Mouse (Mus musculus): ENCODE results near the gene Plxdc2. TPM values are rescaled to one million over a fixed set of nuclear protein-coding genes. Genes with fewer than 3 reads are reported as not detected.

Gene Plxdc2
- 9.7 and 12.3 TPM in 2 replicates for polyA plus RNA-seq (2014; fragmentation: Nextera tagmentation; extraction: Ambion mirVana)

DNA sequence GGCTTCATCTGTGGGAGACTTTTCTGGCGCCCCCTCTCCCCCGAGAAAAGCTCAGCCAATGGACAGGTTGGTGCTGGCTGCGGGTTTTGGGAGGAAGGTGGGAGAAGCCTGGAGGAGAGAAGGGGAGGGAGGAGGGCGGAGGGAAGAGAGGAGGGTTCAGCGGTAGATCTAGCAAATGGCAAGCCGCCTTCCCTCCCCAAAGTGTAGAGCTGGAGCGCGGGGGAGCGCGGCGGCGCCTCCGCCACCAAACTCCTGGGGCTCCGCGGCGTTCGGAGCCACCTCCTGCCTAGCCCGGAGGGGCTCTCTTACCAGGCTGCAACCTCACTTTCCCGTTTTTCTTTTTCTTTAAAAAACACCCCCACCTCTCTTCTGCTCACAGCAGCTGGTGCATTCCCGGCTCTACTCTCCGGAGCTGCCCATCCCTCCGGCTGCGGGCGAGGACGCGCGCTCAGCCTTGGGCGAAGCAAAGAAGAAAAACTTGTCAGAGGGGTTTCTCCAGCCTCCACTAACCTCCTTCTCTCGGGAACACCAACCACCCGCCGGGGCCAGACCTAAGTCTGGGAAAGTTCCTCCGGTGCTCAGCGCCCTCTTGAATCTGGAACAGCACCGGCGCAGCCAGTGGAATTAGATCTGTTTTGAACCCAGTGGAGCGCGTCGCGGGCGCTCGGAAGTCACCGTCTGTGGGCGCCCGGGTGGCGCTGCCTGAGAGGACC, at the start of gene Plxdc2:
TSS of gene Plxdc2 (plus strand) at position 199 of the 713 bp plus-strand sequence.
- Histone ChIP-seq H3K9ac (ENCODE audit: low read length) (peak within 1 kb of the TSS; percentile 64), H3K27me3 (replicated peaks; ENCODE audit: control insufficient read depth, insufficient read depth, low read length) (peaks cover 10% of the 10 kb centered on the region; the same call in 1 of the 2 replicates), H3K4me1 (ENCODE audit: control insufficient read depth, insufficient read depth, low read length) (0 out of 2 replicates have a peak, but pooled peaks cover 10% of the 10 kb centered on the region), H3K4me2 (ENCODE audit: low read length) (peak within 1 kb of the TSS; percentile 88), H3K27ac (ENCODE audit: low read depth, low read length) (peak within 1 kb of the TSS; percentile 69), H3K4me3 (ENCODE audit: low read depth, low read length) (peak within 1 kb of the TSS; percentile 65), H3K36me3 (ENCODE audit: control insufficient read depth, insufficient read depth, low read length) (no peaks in the 10 kb centered on the region), H3K9me3 (replicated peaks; ENCODE audit: control insufficient read depth, low read length) (no peaks in the 10 kb centered on the region)
- ATAC-seq (peak; percentile 92), DNase-seq (ENCODE audit: low spot score) (peak; percentile 87)
- under 1% methylated on average over 43 of the region's 45 CpGs for WGBS

GRCm38 (mm10) chr2:16310387-16310786, 45.7 kb upstream of the Plxdc2 start:
- Histone ChIP-seq H3K36me3 (ENCODE audit: control insufficient read depth, insufficient read depth, low read length) (no peaks in the 10 kb centered on the region), H3K4me3 (ENCODE audit: low read depth, low read length) (no peak overlapping the region), H3K27ac (ENCODE audit: low read depth, low read length) (no peak overlapping the region), H3K4me2 (ENCODE audit: low read length) (no peak overlapping the region), H3K4me1 (ENCODE audit: control insufficient read depth, insufficient read depth, low read length) (no peaks in the 10 kb centered on the region), H3K9ac (ENCODE audit: low read length) (no peak overlapping the region), H3K27me3 (replicated peaks; ENCODE audit: control insufficient read depth, insufficient read depth, low read length) (no peaks in the 10 kb centered on the region), H3K9me3 (replicated peaks; ENCODE audit: control insufficient read depth, low read length) (no peaks in the 10 kb centered on the region)
- 6% methylated on average over 2 of the region's 2 CpGs for WGBS
- peak; percentile 50; the same call in 1 of the 2 replicates for ATAC-seq
- DNase-seq (ENCODE audit: low spot score) = peak; percentile 40

DNA sequence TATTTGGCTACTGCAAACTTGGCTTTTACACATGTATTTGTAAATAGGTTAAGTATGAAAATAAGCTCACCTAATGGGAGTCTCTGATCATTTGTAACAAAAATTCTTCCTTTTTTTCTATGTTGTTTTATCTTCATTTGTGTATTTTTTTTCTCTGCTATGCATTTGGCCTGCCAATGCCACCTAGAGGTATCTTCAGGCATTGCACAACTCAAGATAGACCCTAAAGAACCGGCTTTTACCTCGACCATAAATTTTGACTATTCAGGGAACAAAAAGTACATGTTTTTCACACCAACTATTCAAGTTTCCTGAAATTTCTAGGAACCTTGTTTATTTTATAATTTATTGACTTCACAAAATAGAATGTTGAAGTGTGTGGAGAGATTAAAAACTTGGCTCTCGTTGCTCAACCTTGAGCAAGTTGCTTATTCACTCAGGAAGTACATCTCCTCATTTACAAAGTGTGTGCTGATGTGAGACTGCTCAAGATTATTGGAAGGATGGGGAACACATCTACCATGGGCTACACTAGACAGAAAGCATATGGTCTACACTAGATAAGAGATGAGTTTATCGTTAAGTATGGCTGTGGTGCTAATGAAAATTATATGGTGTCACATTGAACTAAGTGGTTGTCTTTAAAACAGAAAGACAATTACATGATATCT, 43.6 kb upstream of the Plxdc2 start:
- no peaks in the 10 kb centered on the region for H3K4me1 ChIP-seq (ENCODE audit: control insufficient read depth, insufficient read depth, low read length)
- ATAC-seq (no peak), DNase-seq (ENCODE audit: low spot score) (peak; percentile 43)
- 67% methylated on average over 4 of the region's 4 CpGs for WGBS
- no peak overlapping the region for H3K4me2 ChIP-seq (ENCODE audit: low read length)
- H3K4me3 ChIP-seq (ENCODE audit: low read depth, low read length) = no peak overlapping the region
- H3K27ac ChIP-seq (ENCODE audit: low read depth, low read length) = no peak overlapping the region
- no peak overlapping the region for H3K9ac ChIP-seq (ENCODE audit: low read length)
- no peaks in the 10 kb centered on the region for H3K27me3 ChIP-seq (replicated peaks; ENCODE audit: control insufficient read depth, insufficient read depth, low read length)
- no peaks in the 10 kb centered on the region for H3K36me3 ChIP-seq (ENCODE audit: control insufficient read depth, insufficient read depth, low read length)
- no peaks in the 10 kb centered on the region for H3K9me3 ChIP-seq (replicated peaks; ENCODE audit: control insufficient read depth, low read length)

DNA sequence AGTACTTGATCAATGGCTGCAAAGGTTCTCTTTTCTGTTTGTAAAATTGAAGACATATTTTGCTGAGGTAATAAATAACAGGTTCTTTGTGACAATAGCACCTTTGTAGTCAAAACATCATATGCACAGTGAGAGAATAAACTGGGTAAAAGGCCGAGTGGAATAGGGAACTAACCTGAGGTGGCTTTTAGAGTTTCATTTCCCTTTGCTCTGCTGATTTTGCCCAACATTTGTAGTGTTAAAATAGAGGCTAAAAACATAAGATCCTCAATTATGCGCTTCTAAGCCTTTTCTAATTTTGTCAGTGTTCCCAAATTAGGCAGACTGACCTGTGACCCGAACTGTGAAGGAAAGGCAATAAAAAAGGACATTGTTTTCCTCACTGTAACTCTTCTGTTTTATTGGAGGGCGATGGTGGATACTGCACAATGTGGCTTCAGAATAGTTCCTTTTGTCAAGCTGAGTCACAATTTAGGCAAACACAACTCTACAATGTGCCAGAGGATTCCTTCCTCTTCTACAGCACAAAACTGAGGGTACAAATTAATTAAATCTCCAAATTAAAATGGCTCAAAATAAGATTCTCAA, 20.8 kb upstream of the Plxdc2 start:
- ATAC-seq (no peak), DNase-seq (ENCODE audit: low spot score) (no peak)
- Histone ChIP-seq H3K4me1 (ENCODE audit: control insufficient read depth, insufficient read depth, low read length) (no peaks in the 10 kb centered on the region), H3K4me3 (ENCODE audit: low read depth, low read length) (no peak overlapping the region), H3K9ac (ENCODE audit: low read length) (no peak overlapping the region), H3K4me2 (ENCODE audit: low read length) (no peak overlapping the region), H3K27ac (ENCODE audit: low read depth, low read length) (no peak overlapping the region), H3K27me3 (replicated peaks; ENCODE audit: control insufficient read depth, insufficient read depth, low read length) (no peaks in the 10 kb centered on the region), H3K9me3 (replicated peaks; ENCODE audit: control insufficient read depth, low read length) (no peaks in the 10 kb centered on the region), H3K36me3 (ENCODE audit: control insufficient read depth, insufficient read depth, low read length) (no peaks in the 10 kb centered on the region)
- WGBS = 40% methylated on average over 4 of the region's 4 CpGs

DNA sequence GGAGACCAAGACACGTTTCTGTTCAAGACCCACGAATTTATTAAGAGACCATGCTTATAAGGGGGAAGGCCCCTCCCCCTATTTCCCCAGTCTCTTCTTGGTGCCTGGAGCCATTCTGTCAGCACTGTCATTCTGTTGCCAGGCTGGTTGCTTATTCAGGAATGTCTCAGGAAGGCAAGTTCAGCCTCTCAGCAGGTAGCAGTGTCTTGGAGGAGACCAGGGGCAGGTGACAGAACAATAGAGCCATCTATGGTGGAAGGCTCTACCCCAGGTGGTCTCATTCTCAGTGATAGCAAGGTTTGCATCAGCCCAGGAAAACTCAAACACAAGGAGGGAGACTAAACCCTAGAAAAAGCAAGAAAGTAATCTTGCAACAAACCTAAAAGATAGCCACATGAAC, 11.5 kb upstream of the Plxdc2 start:
- ATAC-seq (no peak), DNase-seq (ENCODE audit: low spot score) (no peak)
- Histone ChIP-seq H3K4me1 (ENCODE audit: control insufficient read depth, insufficient read depth, low read length) (no peaks in the 10 kb centered on the region), H3K4me2 (ENCODE audit: low read length) (no peak overlapping the region), H3K27ac (ENCODE audit: low read depth, low read length) (no peak overlapping the region), H3K9me3 (replicated peaks; ENCODE audit: control insufficient read depth, low read length) (no peaks in the 10 kb centered on the region), H3K4me3 (ENCODE audit: low read depth, low read length) (no peak overlapping the region), H3K9ac (ENCODE audit: low read length) (no peak overlapping the region), H3K27me3 (replicated peaks; ENCODE audit: control insufficient read depth, insufficient read depth, low read length) (no peaks in the 10 kb centered on the region), H3K36me3 (ENCODE audit: control insufficient read depth, insufficient read depth, low read length) (no peaks in the 10 kb centered on the region)
- WGBS = 58% methylated on average over 2 of the region's 2 CpGs

DNA sequence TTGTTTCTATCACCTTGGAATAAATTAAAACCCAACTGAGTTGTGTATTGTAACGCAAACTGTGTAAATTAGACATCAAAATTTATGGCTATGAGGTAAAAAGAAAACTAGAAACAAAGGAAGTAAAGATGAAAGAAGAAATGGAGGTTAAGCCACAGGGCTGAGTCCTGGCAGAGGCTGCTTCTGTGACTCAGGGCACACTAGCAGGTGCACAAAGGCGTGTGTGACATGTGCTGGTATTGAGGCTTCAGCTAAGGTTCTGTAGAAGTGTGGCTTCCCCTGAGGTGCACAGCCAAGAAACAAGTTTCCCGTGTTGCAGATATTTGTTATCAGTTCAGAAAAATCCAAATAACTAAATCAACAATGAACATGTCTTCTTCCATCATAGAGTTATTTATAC, 5.0 kb upstream of the Plxdc2 start:
- DNase-seq (ENCODE audit: low spot score) = no peak
- no peak overlapping the region for H3K9ac ChIP-seq (ENCODE audit: low read length)
- no peaks in the 10 kb centered on the region for H3K27me3 ChIP-seq (replicated peaks; ENCODE audit: control insufficient read depth, insufficient read depth, low read length)
- no peaks in the 10 kb centered on the region for H3K9me3 ChIP-seq (replicated peaks; ENCODE audit: control insufficient read depth, low read length)
- no peak overlapping the region for H3K4me3 ChIP-seq (ENCODE audit: low read depth, low read length)
- no peaks in the 10 kb centered on the region for H3K36me3 ChIP-seq (ENCODE audit: control insufficient read depth, insufficient read depth, low read length)
- H3K4me1 ChIP-seq (ENCODE audit: control insufficient read depth, insufficient read depth, low read length) = 0 out of 2 replicates have a peak, but pooled peaks cover 3% of the 10 kb centered on the region
- no peak overlapping the region for H3K27ac ChIP-seq (ENCODE audit: low read depth, low read length)
- 72% methylated on average over 3 of the region's 3 CpGs for WGBS
- ATAC-seq = no peak
- no peak overlapping the region for H3K4me2 ChIP-seq (ENCODE audit: low read length)

DNA sequence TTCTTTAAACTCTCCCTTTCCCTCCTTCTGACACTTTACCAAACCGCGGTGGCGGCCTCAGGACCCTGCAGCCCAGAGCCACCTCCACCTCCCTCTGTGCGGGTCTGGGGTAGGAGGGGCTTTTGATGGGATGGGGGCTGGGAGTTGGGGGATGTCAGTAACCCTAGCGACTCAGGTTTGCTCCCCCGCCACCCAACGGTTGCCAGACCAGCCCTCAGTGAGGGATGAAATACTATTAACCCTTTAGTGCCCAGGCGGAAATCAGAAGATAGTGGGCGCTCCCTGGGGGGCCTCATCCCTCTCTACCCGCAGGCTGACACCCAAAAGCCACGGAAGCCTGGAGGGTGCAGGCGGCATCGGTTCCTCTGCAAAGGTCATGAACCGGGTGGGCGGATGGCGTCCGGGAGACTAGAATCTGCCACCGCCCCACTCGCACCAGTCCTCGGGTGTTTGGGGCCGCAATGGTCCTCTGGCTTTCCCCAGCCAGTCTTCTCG, 446 bp upstream of the Plxdc2 start:
- under 1% methylated on average over 22 of the region's 22 CpGs for WGBS
- peak; percentile 87 for ATAC-seq
- Histone ChIP-seq H3K4me3 (ENCODE audit: low read depth, low read length) (peak overlapping the region; percentile 65), H3K9me3 (replicated peaks; ENCODE audit: control insufficient read depth, low read length) (no peaks in the 10 kb centered on the region), H3K4me1 (ENCODE audit: control insufficient read depth, insufficient read depth, low read length) (0 out of 2 replicates have a peak, but pooled peaks cover 10% of the 10 kb centered on the region), H3K36me3 (ENCODE audit: control insufficient read depth, insufficient read depth, low read length) (no peaks in the 10 kb centered on the region), H3K9ac (ENCODE audit: low read length) (peak overlapping the region; percentile 64), H3K4me2 (ENCODE audit: low read length) (peak overlapping the region; percentile 88), H3K27me3 (replicated peaks; ENCODE audit: control insufficient read depth, insufficient read depth, low read length) (peaks cover 10% of the 10 kb centered on the region; the same call in 1 of the 2 replicates), H3K27ac (ENCODE audit: low read depth, low read length) (peak overlapping the region; percentile 69)
- peak; percentile 82 for DNase-seq (ENCODE audit: low spot score)

GRCm38 (mm10) chr2:16356921-16357837, 1.1 kb downstream of the Plxdc2 start:
- Histone ChIP-seq H3K27ac (ENCODE audit: low read depth, low read length) (no peak overlapping the region), H3K4me1 (ENCODE audit: control insufficient read depth, insufficient read depth, low read length) (0 out of 2 replicates have a peak, but pooled peaks cover 10% of the 10 kb centered on the region), H3K27me3 (replicated peaks; ENCODE audit: control insufficient read depth, insufficient read depth, low read length) (peaks cover 10% of the 10 kb centered on the region; the same call in 1 of the 2 replicates), H3K9me3 (replicated peaks; ENCODE audit: control insufficient read depth, low read length) (no peaks in the 10 kb centered on the region), H3K9ac (ENCODE audit: low read length) (peak overlapping the region; percentile 64), H3K36me3 (ENCODE audit: control insufficient read depth, insufficient read depth, low read length) (no peaks in the 10 kb centered on the region), H3K4me2 (ENCODE audit: low read length) (peak overlapping the region; percentile 88), H3K4me3 (ENCODE audit: low read depth, low read length) (peak overlapping the region; percentile 65)
- DNase-seq (ENCODE audit: low spot score) (peak; percentile 5), ATAC-seq (no peak)
- 3% methylated on average over 33 of the region's 33 CpGs for WGBS

Measured in forebrain, embryonic 14.5 days (tissue).